Mouse (Mus musculus): ENCODE measurements around the gene Cyp2d22.

DNA sequence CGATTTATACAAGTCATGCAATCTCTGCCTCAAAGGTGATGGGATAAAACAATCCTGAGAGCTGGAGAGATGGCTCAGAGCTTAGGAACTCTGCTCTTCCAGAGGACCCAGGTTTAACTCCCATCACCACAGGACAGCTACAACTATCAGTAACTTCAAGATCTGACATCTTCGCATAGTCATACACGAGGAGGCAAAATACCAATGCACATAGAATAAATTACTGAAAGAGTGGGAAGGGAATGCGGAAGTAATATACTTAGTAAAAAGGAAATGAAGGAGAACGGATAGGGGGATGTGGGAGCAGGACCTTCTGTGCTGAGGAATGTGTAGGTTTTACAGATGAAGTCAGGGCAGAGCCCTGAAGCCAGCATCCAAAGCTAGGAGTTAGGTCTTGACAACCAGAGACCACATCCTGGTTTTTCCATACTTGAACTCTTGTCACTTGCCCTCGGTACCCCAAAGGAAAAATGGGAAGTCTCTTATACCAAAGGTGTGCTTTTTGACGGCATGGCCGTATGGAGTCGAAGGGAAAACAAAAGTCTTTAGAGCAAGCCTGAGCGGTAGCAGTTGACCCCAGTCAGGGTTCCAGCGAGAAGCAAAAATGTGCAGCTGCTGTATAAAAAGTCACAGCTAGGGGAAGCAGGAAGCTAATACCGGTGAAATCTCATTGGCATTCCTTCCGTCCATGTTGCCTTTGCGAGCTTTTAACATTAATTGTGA lies 33.3 kb downstream of the Cyp2d22 start:
- no peak for TF ChIP-seq CTCF (IDR thresholded peaks at IDR 0.05; ENCODE audit: low read depth, low read length)
- TF ChIP-seq POLR2AphosphoS5 (IDR thresholded peaks at IDR 0.05; ENCODE audit: insufficient replicate concordance, low read depth, low read length), result no peak; the same call in 1 of the 2 replicates
- no peak for TF ChIP-seq TAL1 (conservative IDR thresholded peaks at IDR 0.05; ENCODE audit: low read depth, low read length)

Data from G1E (cell line).